20 mouse cellular contexts compared by ENCODE assay signal in genomic region chr6:143333493-143333892, GRCm38 (mm10).
DNase-seq lines count a peak whose midpoint lies in the region; ATAC-seq lines count a peak whose summit lies in the region.
"Had no signal": no experiment of that assay in that cellular context is flagged by ENCODE, and none has a peak within 500 bp of the region (broad histone marks: within the 10 kb centered on the region; RNA-seq: fewer than 3 reads in every experiment).

No protein-coding gene starts in this region.

- peak; percentile 61 for DNase-seq in heart, adult 11 months
- no peak for DNase-seq in heart, adult 8-10 months (ENCODE audit: low spot score)
- DNase-seq in 416B (ENCODE audit: low read depth): peak; percentile 95
- DNase-seq in NIH3T3 (ENCODE audit: low read depth): peak; percentile 39
- no peak for DNase-seq in urinary bladder, postnatal 25 days (ENCODE audit: low spot score)
- DNase-seq in adrenal gland, postnatal 36 days: no peak
- DNase-seq: adrenal gland, adult 8-10 months; adrenal gland, postnatal 14 days; cerebellum, adult 11 months; cerebellum, adult 18-20 months; cerebellum, adult 8-10 months; cerebellum, adult 9-11 months; cerebellum, postnatal 14 days; cerebellum, postnatal 36 days; embryo, embryonic 11 days had no signal

- ATAC-seq in megakaryocyte-erythroid progenitor cell, adult 5-6 weeks (replicated peaks; ENCODE audit: low FRiP score, low TSS enrichment, poor library complexity, severe bottlenecking): no peak
- ATAC-seq: activated CD4-positive, CD25-positive, alpha-beta regulatory T cell, adult 4 months; CD4-positive, CD25-positive, alpha-beta regulatory T cell, adult 4 months; forebrain, embryonic 14.5 days; forebrain, embryonic 16.5 days had no signal

Comparison
In these comparisons a context has a peak if more than half of its experiments do, and no peak if none do; other contexts are left out.
1. DNase-seq: peak in heart, adult 11 months (single experiment), 416B (single experiment) and NIH3T3 (single experiment); none in heart, adult 8-10 months (single experiment), urinary bladder, postnatal 25 days (single experiment) and adrenal gland, postnatal 36 days (0 of 2).